Mouse (Mus musculus): ENCODE data around the gene Prkar1b. TPM values are rescaled to one million over a fixed set of nuclear protein-coding genes. Genes with fewer than 3 reads are reported as not detected.

The Prkar1b gene
- total and polyA plus RNA-seq, 2 experiments from 2014 or later, result 397 to 415 TPM

- H3K4me3 ChIP-seq (ENCODE audit: low read depth, low read length), result no peak overlapping the region
- TF ChIP-seq CTCF (IDR thresholded peaks at IDR 0.05), result no peak
- DNase-seq (ENCODE audit: low spot score) (no peak), ATAC-seq (ENCODE audit: low FRiP score) (no peak)
- H3K9me3 ChIP-seq (ENCODE audit: low read length), result no peaks in the 10 kb centered on the region
- H3K4me1 ChIP-seq (ENCODE audit: insufficient read depth, low read length), result no peaks in the 10 kb centered on the region
- no peak overlapping the region for H3K27ac ChIP-seq (ENCODE audit: low read depth, low read length)
- H3K9ac ChIP-seq (replicated peaks; ENCODE audit: low read length, poor library complexity, severe bottlenecking), result no peak overlapping the region
- no peaks in the 10 kb centered on the region for H3K27me3 ChIP-seq (ENCODE audit: insufficient read depth, low read length)
- H3K4me2 ChIP-seq (ENCODE audit: low read depth, low read length, poor library complexity, severe bottlenecking), result no peak overlapping the region
- WGBS, result 94% methylated on average over 9 of the region's 9 CpGs
- H3K36me3 ChIP-seq (ENCODE audit: insufficient read depth, low read length), result peaks cover 65% of the 10 kb centered on the region
Observed at GRCm38 (mm10) chr5:139183601-139184000, 33.8 kb upstream of the Prkar1b start.

- DNase-seq (ENCODE audit: low spot score), result no peak
- 94% methylated on average over 2 of the region's 2 CpGs for WGBS
- no peaks in the 10 kb centered on the region for H3K4me1 ChIP-seq (ENCODE audit: insufficient read depth, low read length)
- H3K9me3 ChIP-seq (ENCODE audit: low read length), result no peaks in the 10 kb centered on the region
- ATAC-seq (ENCODE audit: low FRiP score), result no peak
- H3K27ac ChIP-seq (ENCODE audit: low read depth, low read length), result no peak overlapping the region
- no peak overlapping the region for H3K4me2 ChIP-seq (ENCODE audit: low read depth, low read length, poor library complexity, severe bottlenecking)
- H3K27me3 ChIP-seq (ENCODE audit: insufficient read depth, low read length), result no peaks in the 10 kb centered on the region
- H3K4me3 ChIP-seq (ENCODE audit: low read depth, low read length), result no peak overlapping the region
- no peak for TF ChIP-seq CTCF (IDR thresholded peaks at IDR 0.05)
- no peak overlapping the region for H3K9ac ChIP-seq (replicated peaks; ENCODE audit: low read length, poor library complexity, severe bottlenecking)
- peaks cover 68% of the 10 kb centered on the region for H3K36me3 ChIP-seq (ENCODE audit: insufficient read depth, low read length)
Observed at GRCm38 (mm10) chr5:139183131-139183530, 33.3 kb upstream of the Prkar1b start.

GRCm38 (mm10) chr5:139178895-139179631 is 29.3 kb upstream of the Prkar1b start:
- WGBS, result 29% methylated on average over 11 of the region's 11 CpGs
- peak; percentile 85 for DNase-seq (ENCODE audit: low spot score)

GRCm38 (mm10) chr5:139174556-139175547 is 25.1 kb upstream of the Prkar1b start:
- H3K4me3 ChIP-seq (ENCODE audit: low read depth, low read length), result no peak overlapping the region
- 26% methylated on average over 10 of the region's 10 CpGs for WGBS

More at GRCm38 (mm10) chr5:139178895-139179631, 29.3 kb upstream of the Prkar1b start:
- H3K27me3 ChIP-seq (ENCODE audit: insufficient read depth, low read length), result no peaks in the 10 kb centered on the region
- TF ChIP-seq CTCF (IDR thresholded peaks at IDR 0.05), result peak; percentile 95
- no peak overlapping the region for H3K4me3 ChIP-seq (ENCODE audit: low read depth, low read length)
- H3K4me1 ChIP-seq (ENCODE audit: insufficient read depth, low read length), result no peaks in the 10 kb centered on the region
- H3K36me3 ChIP-seq (ENCODE audit: insufficient read depth, low read length), result peaks cover 52% of the 10 kb centered on the region
- H3K4me2 ChIP-seq (ENCODE audit: low read depth, low read length, poor library complexity, severe bottlenecking), result no peak overlapping the region
- H3K27ac ChIP-seq (ENCODE audit: low read depth, low read length), result no peak overlapping the region
- ATAC-seq (ENCODE audit: low FRiP score), result peak; percentile 68; the same call in 1 of the 2 replicates
- H3K9ac ChIP-seq (replicated peaks; ENCODE audit: low read length, poor library complexity, severe bottlenecking), result no peak overlapping the region
- H3K9me3 ChIP-seq (ENCODE audit: low read length), result no peaks in the 10 kb centered on the region

GRCm38 (mm10) chr5:139174141-139174540 is 24.3 kb upstream of the Prkar1b start:
- DNase-seq (ENCODE audit: low spot score), result no peak
- Histone ChIP-seq H3K36me3 (ENCODE audit: insufficient read depth, low read length) (peaks cover 25% of the 10 kb centered on the region), H3K27me3 (ENCODE audit: insufficient read depth, low read length) (no peaks in the 10 kb centered on the region), H3K4me1 (ENCODE audit: insufficient read depth, low read length) (no peaks in the 10 kb centered on the region), H3K9ac (replicated peaks; ENCODE audit: low read length, poor library complexity, severe bottlenecking) (no peak overlapping the region), H3K4me2 (ENCODE audit: low read depth, low read length, poor library complexity, severe bottlenecking) (no peak overlapping the region), H3K9me3 (ENCODE audit: low read length) (no peaks in the 10 kb centered on the region), H3K27ac (ENCODE audit: low read depth, low read length) (peak overlapping the region; percentile 69; the same call in 1 of the 2 replicates), H3K4me3 (ENCODE audit: low read depth, low read length) (no peak overlapping the region)
- no peak for TF ChIP-seq CTCF (IDR thresholded peaks at IDR 0.05)
- WGBS, result 46% methylated on average over 10 of the region's 10 CpGs
- peak; percentile 10; the same call in 1 of the 2 replicates for ATAC-seq (ENCODE audit: low FRiP score)

More at GRCm38 (mm10) chr5:139174556-139175547, 25.1 kb upstream of the Prkar1b start:
- TF ChIP-seq CTCF (IDR thresholded peaks at IDR 0.05), result no peak
- no peak overlapping the region for H3K27ac ChIP-seq (ENCODE audit: low read depth, low read length)
- DNase-seq (ENCODE audit: low spot score), result peak; percentile 76
- H3K36me3 ChIP-seq (ENCODE audit: insufficient read depth, low read length), result peaks cover 28% of the 10 kb centered on the region
- no peak overlapping the region for H3K4me2 ChIP-seq (ENCODE audit: low read depth, low read length, poor library complexity, severe bottlenecking)
- H3K9ac ChIP-seq (replicated peaks; ENCODE audit: low read length, poor library complexity, severe bottlenecking), result no peak overlapping the region
- H3K9me3 ChIP-seq (ENCODE audit: low read length), result no peaks in the 10 kb centered on the region
- no peaks in the 10 kb centered on the region for H3K27me3 ChIP-seq (ENCODE audit: insufficient read depth, low read length)
- ATAC-seq (ENCODE audit: low FRiP score), result peak; percentile 81
- H3K4me1 ChIP-seq (ENCODE audit: insufficient read depth, low read length), result no peaks in the 10 kb centered on the region

Data from midbrain, postnatal 0 days (tissue).